ENCODE assay signal across 10 mouse cellular contexts in genomic region chr8:88666435-88666834, GRCm38 (mm10). TPM values are rescaled to one million over a fixed set of nuclear protein-coding genes. Genes with fewer than 3 reads are reported as not detected.
DNase-seq lines count a peak whose midpoint lies in the region; ATAC-seq and TF ChIP-seq lines count a peak whose summit lies in the region.
"Had no signal": no experiment of that assay in that cellular context is flagged by ENCODE, and none has a peak within 500 bp of the region (broad histone marks: within the 10 kb centered on the region; RNA-seq: fewer than 3 reads in every experiment).

No protein-coding gene starts in this region.

- peaks cover 24% of the 10 kb centered on the region for H3K79me2 ChIP-seq in CH12.LX (replicated peaks; ENCODE audit: control insufficient read depth, extremely low read depth, insufficient read depth, poor library complexity, severe bottlenecking)

- no peaks in the 10 kb centered on the region for H3K27me3 ChIP-seq in CH12.LX (replicated peaks)
- H3K27me3 ChIP-seq in intestine, postnatal 0 days (replicated peaks; ENCODE audit: control insufficient read depth, insufficient read depth, low read length) = no peaks in the 10 kb centered on the region
- no peaks in the 10 kb centered on the region for H3K27me3 ChIP-seq in neural tube, embryonic 15.5 days (replicated peaks)
- H3K27me3 ChIP-seq in cerebellum, adult 2 months (ENCODE audit: control insufficient read depth, insufficient read depth, low read length) = no peaks in the 10 kb centered on the region
- H3K27me3 ChIP-seq in heart, embryonic 11.5 days (ENCODE audit: control insufficient read depth, insufficient read depth, low read length) = peaks cover 7% of the 10 kb centered on the region

- peak; percentile 45 for DNase-seq in kidney, adult 9 months
- no peak for DNase-seq in kidney, adult 18-20 months
- DNase-seq in CH12.LX (ENCODE audit: extremely low read depth) = peak; percentile 79
- DNase-seq in cerebellum, adult 2 months = no peak
- DNase-seq: heart, postnatal 14 days; thymus, adult 18-20 months had no signal

- TF ChIP-seq EP300 in CH12.LX (IDR thresholded peaks at IDR 0.05; ENCODE audit: low read length) = peak; percentile 52; the same call in 1 of the 2 replicates

- H3K9ac ChIP-seq in CH12.LX (ENCODE audit: insufficient read depth, low read depth) = 0 out of 2 replicates have a peak overlapping the region, but pooled peaks have one; percentile 30
- no peak overlapping the region for H3K9ac ChIP-seq in intestine, postnatal 0 days (ENCODE audit: low read depth, low read length)
- H3K9ac ChIP-seq in neural tube, embryonic 15.5 days (replicated peaks) = no peak overlapping the region
- H3K9ac ChIP-seq in heart, embryonic 11.5 days (ENCODE audit: low read depth, low read length) = no peak overlapping the region

- TF ChIP-seq CTCF in CH12.LX (conservative IDR thresholded peaks at IDR 0.05 in 1 of 2, IDR thresholded peaks at IDR 0.05 in 1 of 2; ENCODE audit: low read depth in 2 of 2, low read length in 2 of 2) = no peak
- no peak for TF ChIP-seq CTCF in intestine, postnatal 0 days (IDR thresholded peaks at IDR 0.05; ENCODE audit: low read depth)
- TF ChIP-seq CTCF in cerebellum, adult 2 months (IDR thresholded peaks at IDR 0.05; ENCODE audit: borderline replicate concordance, insufficient read depth, low read depth, low read length) = no peak

- no peak overlapping the region for H3K4me2 ChIP-seq in CH12.LX (ENCODE audit: insufficient read depth, low read depth, poor library complexity, severe bottlenecking)
- no peak overlapping the region for H3K4me2 ChIP-seq in intestine, postnatal 0 days (replicated peaks; ENCODE audit: low read depth)
- H3K4me2 ChIP-seq in neural tube, embryonic 15.5 days = no peak overlapping the region
- H3K4me2 ChIP-seq in heart, embryonic 11.5 days = no peak overlapping the region

- ATAC-seq in intestine, postnatal 0 days = peak; percentile 34; the same call in 1 of the 2 replicates
- peak; percentile 36; the same call in 1 of the 2 replicates for ATAC-seq in neutrophil, adult 5-6 weeks (ENCODE audit: extremely low read depth, insufficient number of reproducible peaks, low FRiP score, poor library complexity, severe bottlenecking)
- no peak for ATAC-seq in neural tube, embryonic 15.5 days (ENCODE audit: low FRiP score)
- no peak for ATAC-seq in heart, embryonic 11.5 days (replicated peaks; ENCODE audit: insufficient number of reproducible peaks, low FRiP score, low TSS enrichment)

- no peak overlapping the region for H3K4me3 ChIP-seq in CH12.LX (replicated peaks in 1 of 3; ENCODE audit: low read depth in 2 of 3, low read length in 2 of 3, poor library complexity in 1 of 3)
- no peak overlapping the region for H3K4me3 ChIP-seq in intestine, postnatal 0 days (ENCODE audit: low read depth, low read length)
- no peak overlapping the region for H3K4me3 ChIP-seq in neural tube, embryonic 15.5 days (replicated peaks)
- no peak overlapping the region for H3K4me3 ChIP-seq in cerebellum, adult 2 months (replicated peaks; ENCODE audit: insufficient read depth, low read depth, low read length)
- no peak overlapping the region for H3K4me3 ChIP-seq in heart, embryonic 11.5 days (ENCODE audit: low read depth, low read length)

- H3K4me1 ChIP-seq in CH12.LX (ENCODE audit: control insufficient read depth in 1 of 2, insufficient read depth in 2 of 2) = peaks cover 54 to 95% of the 10 kb centered on the region in 2 experiments
- no peaks in the 10 kb centered on the region for H3K4me1 ChIP-seq in intestine, postnatal 0 days (replicated peaks; ENCODE audit: control insufficient read depth, insufficient read depth, low read length)
- peaks cover 12% of the 10 kb centered on the region for H3K4me1 ChIP-seq in neural tube, embryonic 15.5 days
- peaks cover 11% of the 10 kb centered on the region for H3K4me1 ChIP-seq in cerebellum, adult 2 months (ENCODE audit: control insufficient read depth, insufficient read depth, low read length)
- no peaks in the 10 kb centered on the region for H3K4me1 ChIP-seq in heart, embryonic 11.5 days (ENCODE audit: control insufficient read depth, insufficient read depth, low read length)

- peak overlapping the region; percentile 56; the same call in 1 of the 2 replicates for H3K27ac ChIP-seq in CH12.LX (ENCODE audit: insufficient read depth, low read depth)
- no peak overlapping the region for H3K27ac ChIP-seq in intestine, postnatal 0 days (ENCODE audit: low read depth, low read length)
- no peak overlapping the region for H3K27ac ChIP-seq in neural tube, embryonic 15.5 days (replicated peaks)
- H3K27ac ChIP-seq in cerebellum, adult 2 months (ENCODE audit: insufficient read depth, low read length) = no peak overlapping the region
- no peak overlapping the region for H3K27ac ChIP-seq in heart, embryonic 11.5 days (ENCODE audit: low read depth, low read length)

- in situ Hi-C loops in CH12.LX (cut with MboI; ENCODE audit: low pct_ligation_motif_present, low pct_unique_long_range_greater_than_20kb, low sequenced_read_pairs) = no loop called here

- TF ChIP-seq POLR2A in CH12.LX (IDR thresholded peaks at IDR 0.05; ENCODE audit: low read depth, low read length) = no peak
- no peak for TF ChIP-seq POLR2A in cerebellum, adult 2 months (IDR thresholded peaks at IDR 0.05; ENCODE audit: borderline replicate concordance, insufficient read depth, low read length)

- peaks cover 40 to 64% of the 10 kb centered on the region in 2 experiments for H3K36me3 ChIP-seq in CH12.LX (replicated peaks in 1 of 2; ENCODE audit: control insufficient read depth in 1 of 2, insufficient read depth in 1 of 2, low read length in 1 of 2)
- no peaks in the 10 kb centered on the region for H3K36me3 ChIP-seq in intestine, postnatal 0 days (ENCODE audit: control insufficient read depth, insufficient read depth)
- H3K36me3 ChIP-seq in neural tube, embryonic 15.5 days = no peaks in the 10 kb centered on the region
- H3K36me3 ChIP-seq in heart, embryonic 11.5 days (ENCODE audit: control insufficient read depth, insufficient read depth, low read length) = no peaks in the 10 kb centered on the region

- 27% methylated on average over 1 of the region's 1 CpGs for WGBS in intestine, postnatal 0 days
- WGBS in neural tube, embryonic 15.5 days = 88% methylated on average over 1 of the region's 1 CpGs
- 94% methylated on average over 1 of the region's 1 CpGs for WGBS in cerebellum, adult 2 months
- WGBS in heart, embryonic 11.5 days (ENCODE audit: insufficient replicate concordance) = 12% methylated on average over 1 of the region's 1 CpGs

- dilution Hi-C loops in CH12.LX (cut with MboI; ENCODE audit: extremely low pct_ligation_motif_present, extremely low pct_unique_long_range_greater_than_20kb, low sequenced_read_pairs) = no loop called here

- H3K9me3 ChIP-seq in CH12.LX (replicated peaks; ENCODE audit: low read length) = no peaks in the 10 kb centered on the region
- no peaks in the 10 kb centered on the region for H3K9me3 ChIP-seq in intestine, postnatal 0 days (ENCODE audit: control insufficient read depth)
- H3K9me3 ChIP-seq in neural tube, embryonic 15.5 days (replicated peaks) = no peaks in the 10 kb centered on the region
- H3K9me3 ChIP-seq in heart, embryonic 11.5 days (replicated peaks; ENCODE audit: control insufficient read depth, low read length) = no peaks in the 10 kb centered on the region

- TF ChIP-seq RAD21 in CH12.LX (IDR thresholded peaks at IDR 0.05; ENCODE audit: low read depth, low read length) = no peak

TF ChIP-seq in CH12.LX, 34 proteins besides CTCF, POLR2A, EP300 and RAD21 (continues in another document):
- TF ChIP-seq MAX (IDR thresholded peaks at IDR 0.05; ENCODE audit: low read length) (no peak), MEF2A (IDR thresholded peaks at IDR 0.05; ENCODE audit: borderline replicate concordance, low read depth, low read length) (peak; percentile 55; the same call in 1 of the 2 replicates), BHLHE40 (IDR thresholded peaks at IDR 0.05; ENCODE audit: low read depth, low read length) (peak; percentile 61), MAZ (IDR thresholded peaks at IDR 0.05; ENCODE audit: low read depth, low read length) (0 out of 2 replicates have a peak, but pooled peaks have one; percentile 26), SIN3A (IDR thresholded peaks at IDR 0.05; ENCODE audit: low read length) (no peak), ZMIZ1 (IDR thresholded peaks at IDR 0.05; ENCODE audit: low read depth, low read length) (no peak), TCF12 (IDR thresholded peaks at IDR 0.05; ENCODE audit: low read depth, low read length) (0 out of 2 replicates have a peak, but pooled peaks have one; percentile 25), SMC3 (IDR thresholded peaks at IDR 0.05; ENCODE audit: low read depth, low read length) (0 out of 2 replicates have a peak, but pooled peaks have one; percentile 4)

RNA-seq across cellular contexts. Expression of gene Nod2, which starts 19.3 kb away (rescaled TPM):
- total RNA-seq in CH12.LX (2012; rRNA removed) = 10.9 and 11.7 TPM in 2 replicates
- total RNA-seq in CH12.LX (2014; rRNA removed) = 3.5 and 4.3 TPM in 2 replicates
- polyA plus RNA-seq in CH12.LX (2012; ENCODE audit: insufficient read length, low read depth) = 7.5 and 7.7 TPM in 2 replicates
- 0.21 and 0.22 TPM in 2 replicates for polyA plus RNA-seq in intestine, postnatal 0 days (2015; fragmentation: Nextera tagmentation; extraction: Ambion mirVana)
- total RNA-seq in neutrophil, adult 5-6 weeks (2017) = 7.9 and 11.3 TPM in 2 replicates
- polyA plus RNA-seq in neural tube, embryonic 15.5 days (2015; fragmentation: Nextera tagmentation; extraction: Ambion mirVana) = 0.09 and 0.12 TPM in 2 replicates
- 0.11 and 0.28 TPM in 2 replicates for polyA plus RNA-seq in cerebellum, adult 2 months (2012; rRNA removed)
- 0.04 TPM in 1 of 2 replicates, not detected in the other for polyA plus RNA-seq in heart, embryonic 11.5 days (2014; fragmentation: Nextera tagmentation; extraction: Ambion mirVana)

RNA-seq across cellular contexts. Expression of gene Cyld, which starts 30.4 kb away (rescaled TPM):
- total RNA-seq in CH12.LX (2012; rRNA removed) = 19.4 and 20.2 TPM in 2 replicates
- 29.4 and 32.5 TPM in 2 replicates for total RNA-seq in CH12.LX (2014; rRNA removed)
- polyA plus RNA-seq in CH12.LX (2012; ENCODE audit: insufficient read length, low read depth) = 22.0 and 22.1 TPM in 2 replicates
- polyA plus RNA-seq in intestine, postnatal 0 days (2015; fragmentation: Nextera tagmentation; extraction: Ambion mirVana) = 9.3 and 11.5 TPM in 2 replicates
- 124 and 139 TPM in 2 replicates for total RNA-seq in neutrophil, adult 5-6 weeks (2017)
- polyA plus RNA-seq in neural tube, embryonic 15.5 days (2015; fragmentation: Nextera tagmentation; extraction: Ambion mirVana) = 15.6 and 16.1 TPM in 2 replicates
- 26.8 and 27.1 TPM in 2 replicates for polyA plus RNA-seq in cerebellum, adult 2 months (2012; rRNA removed)
- polyA plus RNA-seq in heart, embryonic 11.5 days (2014; fragmentation: Nextera tagmentation; extraction: Ambion mirVana) = 10.2 and 11.5 TPM in 2 replicates

RNA-seq across cellular contexts. Expression of gene Snx20, which starts 30.5 kb away (rescaled TPM):
- total RNA-seq in CH12.LX (2012; rRNA removed) (112 and 117 TPM in 2 replicates), CH12.LX (2014; rRNA removed) (69.1 and 69.9 TPM in 2 replicates)
- polyA plus RNA-seq in CH12.LX (2012; ENCODE audit: insufficient read length, low read depth) = 93.1 and 105 TPM in 2 replicates
- polyA plus RNA-seq in intestine, postnatal 0 days (2015; fragmentation: Nextera tagmentation; extraction: Ambion mirVana) = 37.1 and 41.6 TPM in 2 replicates
- 118 and 128 TPM in 2 replicates for total RNA-seq in neutrophil, adult 5-6 weeks (2017)
- 1.2 and 2.4 TPM in 2 replicates for polyA plus RNA-seq in neural tube, embryonic 15.5 days (2015; fragmentation: Nextera tagmentation; extraction: Ambion mirVana)
- polyA plus RNA-seq in cerebellum, adult 2 months (2012; rRNA removed) = 0.59 and 0.90 TPM in 2 replicates
- 0.39 and 0.63 TPM in 2 replicates for polyA plus RNA-seq in heart, embryonic 11.5 days (2014; fragmentation: Nextera tagmentation; extraction: Ambion mirVana)

Comparison
In these comparisons a context has a peak if more than half of its experiments do, and no peak if none do; other contexts are left out.
1. DNase-seq: peak in kidney, adult 9 months (single experiment) and CH12.LX (single experiment); none in kidney, adult 18-20 months (single experiment) and cerebellum, adult 2 months (0 of 2).
2. ATAC-seq: peak in intestine, postnatal 0 days (single experiment) and neutrophil, adult 5-6 weeks (single experiment); none in neural tube, embryonic 15.5 days (single experiment) and heart, embryonic 11.5 days (single experiment).
3. RNA of gene Snx20, which starts 30.5 kb away (polyA plus RNA-seq): 93.1 to 105 TPM in CH12.LX and 37.1 to 41.6 TPM in intestine, postnatal 0 days; 1.2 to 2.4 TPM in neural tube, embryonic 15.5 days, 0.59 to 0.90 TPM in cerebellum, adult 2 months and 0.39 to 0.63 TPM in heart, embryonic 11.5 days; every median in the first group is over 10 times any median in the second.